Mouse (Mus musculus): ENCODE measurements around the gene Chrm3.

GRCm38 (mm10) chr13:9929978-9930377, 430.7 kb downstream of the Chrm3 start:
- TF ChIP-seq CTCF (IDR thresholded peaks at IDR 0.05; ENCODE audit: borderline replicate concordance, insufficient read depth, low read length) (no peak), POLR2A (IDR thresholded peaks at IDR 0.05; ENCODE audit: low read depth, low read length) (no peak)

Data from embryonic fibroblast, embryonic 13.5 days (primary cell).